Mouse (Mus musculus): ENCODE measurements at regions not wholly inside any gene's neighbourhood (a gene's known extent, or its start where the extent isn't known, plus 50 kb on each side); places are given as distances from the start of the nearest gene placed in this dataset.

- Histone ChIP-seq H3K27me3 (replicated peaks; ENCODE audit: control insufficient read depth, insufficient read depth, low read length) (no peaks in the 10 kb centered on the region), H3K27ac (ENCODE audit: low read depth, low read length) (no peak overlapping the region), H3K9ac (ENCODE audit: low read depth, low read length) (no peak overlapping the region), H3K4me1 (ENCODE audit: control insufficient read depth, insufficient read depth, low read depth, low read length) (no peaks in the 10 kb centered on the region), H3K9me3 (ENCODE audit: control insufficient read depth, low read length) (no peaks in the 10 kb centered on the region), H3K4me3 (ENCODE audit: low read length) (no peak overlapping the region), H3K36me3 (ENCODE audit: control insufficient read depth, insufficient read depth, low read length) (no peaks in the 10 kb centered on the region), H3K4me2 (ENCODE audit: low read length) (no peak overlapping the region)
- no peak for ATAC-seq
- WGBS = 56% methylated on average over 5 of the region's 5 CpGs
Measured at GRCm38 (mm10) chr3:148496672-148497071, 493.7 kb downstream of the Adgrl2 start.

- Histone ChIP-seq H3K9ac (ENCODE audit: low read depth, low read length) (no peak overlapping the region), H3K27me3 (replicated peaks; ENCODE audit: control insufficient read depth, insufficient read depth, low read length) (no peaks in the 10 kb centered on the region), H3K4me1 (ENCODE audit: control insufficient read depth, insufficient read depth, low read depth, low read length) (no peaks in the 10 kb centered on the region), H3K27ac (ENCODE audit: low read depth, low read length) (no peak overlapping the region), H3K4me3 (ENCODE audit: low read length) (no peak overlapping the region), H3K9me3 (ENCODE audit: control insufficient read depth, low read length) (no peaks in the 10 kb centered on the region), H3K36me3 (ENCODE audit: control insufficient read depth, insufficient read depth, low read length) (no peaks in the 10 kb centered on the region), H3K4me2 (ENCODE audit: low read length) (no peak overlapping the region)
- no peak for ATAC-seq
- 88% methylated on average over 3 of the region's 3 CpGs for WGBS
Measured at GRCm38 (mm10) chr3:148491287-148491686, 499.1 kb downstream of the Adgrl2 start.

DNA sequence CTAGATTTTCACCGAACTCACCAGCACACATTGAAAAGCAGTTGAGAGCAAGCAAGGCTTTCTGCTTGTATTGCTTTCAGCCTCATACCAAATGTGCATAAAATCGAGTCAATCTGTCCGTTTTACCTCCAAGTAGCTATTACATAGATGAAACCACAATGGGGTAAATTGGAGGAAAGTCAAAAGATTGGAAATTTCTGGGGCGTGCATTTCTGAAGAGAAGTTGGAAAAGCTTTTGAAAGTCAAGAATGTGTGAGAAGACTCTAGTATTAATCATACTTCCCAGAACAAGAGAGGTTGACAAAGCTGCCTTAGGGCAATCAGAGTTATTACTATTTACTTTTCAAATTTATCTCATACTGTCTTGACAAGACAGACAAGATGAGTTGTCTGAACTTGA lies 501.2 kb downstream of the Adgrl2 start:
- H3K9me3 ChIP-seq (ENCODE audit: control insufficient read depth, low read length) = no peaks in the 10 kb centered on the region
- H3K27ac ChIP-seq (ENCODE audit: low read depth, low read length) = no peak overlapping the region
- H3K9ac ChIP-seq (ENCODE audit: low read depth, low read length) = no peak overlapping the region
- 86% methylated on average over 4 of the region's 4 CpGs for WGBS
- no peak for ATAC-seq
- H3K4me1 ChIP-seq (ENCODE audit: control insufficient read depth, insufficient read depth, low read depth, low read length) = no peaks in the 10 kb centered on the region
- H3K27me3 ChIP-seq (replicated peaks; ENCODE audit: control insufficient read depth, insufficient read depth, low read length) = no peaks in the 10 kb centered on the region
- no peak overlapping the region for H3K4me2 ChIP-seq (ENCODE audit: low read length)
- H3K4me3 ChIP-seq (ENCODE audit: low read length) = no peak overlapping the region
- H3K36me3 ChIP-seq (ENCODE audit: control insufficient read depth, insufficient read depth, low read length) = no peaks in the 10 kb centered on the region

DNA sequence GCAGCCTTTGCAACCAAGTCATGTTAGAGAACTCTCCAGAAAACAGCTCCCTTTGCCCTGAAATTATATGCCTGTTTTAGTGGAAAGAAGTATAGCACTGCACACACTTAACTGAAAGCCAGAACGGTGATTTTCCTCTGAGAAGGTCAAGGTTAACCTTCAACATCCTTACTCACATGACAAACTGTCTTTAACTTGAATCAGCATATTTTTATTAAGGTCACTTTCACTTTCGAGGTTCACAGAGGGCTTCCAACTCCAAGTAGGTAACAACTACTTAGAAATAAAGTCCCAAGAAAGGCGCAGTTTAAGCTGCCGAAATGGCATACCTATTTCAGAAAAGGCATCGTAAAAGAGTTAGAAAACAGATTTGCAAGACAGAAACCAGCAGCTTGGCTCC lies 502.4 kb downstream of the Adgrl2 start:
- no peak for ATAC-seq
- Histone ChIP-seq H3K27ac (ENCODE audit: low read depth, low read length) (no peak overlapping the region), H3K9ac (ENCODE audit: low read depth, low read length) (no peak overlapping the region), H3K36me3 (ENCODE audit: control insufficient read depth, insufficient read depth, low read length) (no peaks in the 10 kb centered on the region), H3K9me3 (ENCODE audit: control insufficient read depth, low read length) (no peaks in the 10 kb centered on the region), H3K4me2 (ENCODE audit: low read length) (no peak overlapping the region), H3K4me3 (ENCODE audit: low read length) (no peak overlapping the region), H3K27me3 (replicated peaks; ENCODE audit: control insufficient read depth, insufficient read depth, low read length) (no peaks in the 10 kb centered on the region), H3K4me1 (ENCODE audit: control insufficient read depth, insufficient read depth, low read depth, low read length) (no peaks in the 10 kb centered on the region)
- WGBS = 89% methylated on average over 5 of the region's 5 CpGs

- H3K9ac ChIP-seq (ENCODE audit: low read depth, low read length) = no peak overlapping the region
- H3K9me3 ChIP-seq (ENCODE audit: control insufficient read depth, low read length) = no peaks in the 10 kb centered on the region
- no peaks in the 10 kb centered on the region for H3K4me1 ChIP-seq (ENCODE audit: control insufficient read depth, insufficient read depth, low read depth, low read length)
- no peaks in the 10 kb centered on the region for H3K36me3 ChIP-seq (ENCODE audit: control insufficient read depth, insufficient read depth, low read length)
- H3K4me2 ChIP-seq (ENCODE audit: low read length) = no peak overlapping the region
- ATAC-seq = no peak
- no peak overlapping the region for H3K4me3 ChIP-seq (ENCODE audit: low read length)
- WGBS = 93% methylated on average over 8 of the region's 8 CpGs
- H3K27ac ChIP-seq (ENCODE audit: low read depth, low read length) = no peak overlapping the region
- no peaks in the 10 kb centered on the region for H3K27me3 ChIP-seq (replicated peaks; ENCODE audit: control insufficient read depth, insufficient read depth, low read length)
Measured at GRCm38 (mm10) chr3:148475862-148476261, 514.5 kb downstream of the Adgrl2 start.

GRCm38 (mm10) chr3:148472943-148473444 lies 517.4 kb downstream of the Adgrl2 start:
- Histone ChIP-seq H3K27me3 (replicated peaks; ENCODE audit: control insufficient read depth, insufficient read depth, low read length) (no peaks in the 10 kb centered on the region), H3K27ac (ENCODE audit: low read depth, low read length) (no peak overlapping the region), H3K4me3 (ENCODE audit: low read length) (no peak overlapping the region), H3K4me1 (ENCODE audit: control insufficient read depth, insufficient read depth, low read depth, low read length) (no peaks in the 10 kb centered on the region), H3K9me3 (ENCODE audit: control insufficient read depth, low read length) (no peaks in the 10 kb centered on the region), H3K36me3 (ENCODE audit: control insufficient read depth, insufficient read depth, low read length) (no peaks in the 10 kb centered on the region), H3K4me2 (ENCODE audit: low read length) (no peak overlapping the region), H3K9ac (ENCODE audit: low read depth, low read length) (no peak overlapping the region)
- ATAC-seq = no peak
- 85% methylated on average over 6 of the region's 6 CpGs for WGBS

GRCm38 (mm10) chr3:148465456-148465855 lies 524.9 kb downstream of the Adgrl2 start:
- H3K36me3 ChIP-seq (ENCODE audit: control insufficient read depth, insufficient read depth, low read length) = no peaks in the 10 kb centered on the region
- H3K27ac ChIP-seq (ENCODE audit: low read depth, low read length) = no peak overlapping the region
- no peaks in the 10 kb centered on the region for H3K27me3 ChIP-seq (replicated peaks; ENCODE audit: control insufficient read depth, insufficient read depth, low read length)
- no peak overlapping the region for H3K4me2 ChIP-seq (ENCODE audit: low read length)
- H3K4me3 ChIP-seq (ENCODE audit: low read length) = no peak overlapping the region
- no peaks in the 10 kb centered on the region for H3K9me3 ChIP-seq (ENCODE audit: control insufficient read depth, low read length)
- WGBS = 90% methylated on average over 3 of the region's 3 CpGs
- no peak for ATAC-seq
- H3K4me1 ChIP-seq (ENCODE audit: control insufficient read depth, insufficient read depth, low read depth, low read length) = no peaks in the 10 kb centered on the region
- H3K9ac ChIP-seq (ENCODE audit: low read depth, low read length) = no peak overlapping the region

DNA sequence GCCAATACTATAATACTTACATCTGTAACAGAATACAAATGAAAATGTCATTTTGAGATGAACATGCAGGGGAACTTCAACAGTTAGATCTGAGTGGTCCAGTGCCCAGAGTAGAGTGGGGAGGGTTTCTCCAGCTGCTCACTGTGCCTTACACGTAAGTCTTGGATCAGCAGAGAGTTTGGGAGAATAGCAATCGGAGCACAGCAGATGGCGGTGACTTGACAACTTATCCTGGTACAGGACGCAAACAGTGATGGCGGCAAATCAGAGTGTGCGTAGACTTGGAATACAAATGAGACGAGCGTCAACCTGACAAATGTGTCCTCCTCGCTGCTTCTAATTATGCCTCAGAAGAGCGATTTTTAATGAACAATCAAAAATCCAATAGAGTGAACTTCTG lies 527.6 kb downstream of the Adgrl2 start:
- no peak overlapping the region for H3K4me3 ChIP-seq (ENCODE audit: low read length)
- H3K9me3 ChIP-seq (ENCODE audit: control insufficient read depth, low read length) = no peaks in the 10 kb centered on the region
- H3K27me3 ChIP-seq (replicated peaks; ENCODE audit: control insufficient read depth, insufficient read depth, low read length) = no peaks in the 10 kb centered on the region
- peak overlapping the region; percentile 16; the same call in 1 of the 2 replicates for H3K4me2 ChIP-seq (ENCODE audit: low read length)
- WGBS = 52% methylated on average over 10 of the region's 10 CpGs
- H3K36me3 ChIP-seq (ENCODE audit: control insufficient read depth, insufficient read depth, low read length) = no peaks in the 10 kb centered on the region
- ATAC-seq = no peak; the same call in 1 of the 2 replicates
- H3K27ac ChIP-seq (ENCODE audit: low read depth, low read length) = no peak overlapping the region
- H3K9ac ChIP-seq (ENCODE audit: low read depth, low read length) = no peak overlapping the region
- no peaks in the 10 kb centered on the region for H3K4me1 ChIP-seq (ENCODE audit: control insufficient read depth, insufficient read depth, low read depth, low read length)

DNA sequence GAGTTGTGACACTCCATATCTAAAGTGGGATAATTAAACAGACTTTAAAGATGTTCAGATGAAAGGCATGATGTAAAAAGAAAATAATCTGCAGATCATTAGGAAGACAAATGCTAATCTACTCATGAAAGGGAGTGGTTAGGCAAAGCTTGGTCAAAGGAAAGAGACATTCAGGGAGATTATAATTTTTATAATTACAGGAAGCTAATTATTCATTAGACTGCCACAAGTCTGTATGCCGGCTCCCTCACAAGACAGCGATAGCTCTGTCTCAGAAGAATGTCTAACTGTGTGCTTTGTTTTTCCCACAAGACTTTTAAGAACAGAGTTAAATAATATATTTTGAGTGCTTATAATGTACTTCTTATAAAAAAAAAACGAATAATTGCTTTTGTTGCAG lies 541.5 kb downstream of the Adgrl2 start:
- no peak for ATAC-seq
- WGBS = 54% methylated on average over 3 of the region's 3 CpGs
- H3K27me3 ChIP-seq (replicated peaks; ENCODE audit: control insufficient read depth, insufficient read depth, low read length) = no peaks in the 10 kb centered on the region

GRCm38 (mm10) chr3:148448465-148448864 lies 541.9 kb downstream of the Adgrl2 start:
- ATAC-seq = peak; percentile 52; the same call in 1 of the 2 replicates
- Histone ChIP-seq H3K9ac (ENCODE audit: low read depth, low read length) (no peak overlapping the region), H3K4me2 (ENCODE audit: low read length) (no peak overlapping the region), H3K9me3 (ENCODE audit: control insufficient read depth, low read length) (no peaks in the 10 kb centered on the region), H3K4me1 (ENCODE audit: control insufficient read depth, insufficient read depth, low read depth, low read length) (no peaks in the 10 kb centered on the region), H3K4me3 (ENCODE audit: low read length) (no peak overlapping the region), H3K36me3 (ENCODE audit: control insufficient read depth, insufficient read depth, low read length) (no peaks in the 10 kb centered on the region), H3K27me3 (replicated peaks; ENCODE audit: control insufficient read depth, insufficient read depth, low read length) (no peaks in the 10 kb centered on the region), H3K27ac (ENCODE audit: low read depth, low read length) (no peak overlapping the region)
- WGBS = 16% methylated on average over 1 of the region's 1 CpGs

More for the DNA sequence above, 541.5 kb downstream of the Adgrl2 start:
- Histone ChIP-seq H3K9me3 (ENCODE audit: control insufficient read depth, low read length) (no peaks in the 10 kb centered on the region), H3K4me2 (ENCODE audit: low read length) (no peak overlapping the region), H3K9ac (ENCODE audit: low read depth, low read length) (no peak overlapping the region), H3K4me3 (ENCODE audit: low read length) (no peak overlapping the region), H3K4me1 (ENCODE audit: control insufficient read depth, insufficient read depth, low read depth, low read length) (no peaks in the 10 kb centered on the region), H3K27ac (ENCODE audit: low read depth, low read length) (no peak overlapping the region), H3K36me3 (ENCODE audit: control insufficient read depth, insufficient read depth, low read length) (no peaks in the 10 kb centered on the region)
